Mouse (Mus musculus): ENCODE measurements at regions not wholly inside any gene's neighbourhood (a gene's known extent, or its start where the extent isn't known, plus 50 kb on each side); places are given as distances from the start of the nearest gene placed in this dataset.

DNA sequence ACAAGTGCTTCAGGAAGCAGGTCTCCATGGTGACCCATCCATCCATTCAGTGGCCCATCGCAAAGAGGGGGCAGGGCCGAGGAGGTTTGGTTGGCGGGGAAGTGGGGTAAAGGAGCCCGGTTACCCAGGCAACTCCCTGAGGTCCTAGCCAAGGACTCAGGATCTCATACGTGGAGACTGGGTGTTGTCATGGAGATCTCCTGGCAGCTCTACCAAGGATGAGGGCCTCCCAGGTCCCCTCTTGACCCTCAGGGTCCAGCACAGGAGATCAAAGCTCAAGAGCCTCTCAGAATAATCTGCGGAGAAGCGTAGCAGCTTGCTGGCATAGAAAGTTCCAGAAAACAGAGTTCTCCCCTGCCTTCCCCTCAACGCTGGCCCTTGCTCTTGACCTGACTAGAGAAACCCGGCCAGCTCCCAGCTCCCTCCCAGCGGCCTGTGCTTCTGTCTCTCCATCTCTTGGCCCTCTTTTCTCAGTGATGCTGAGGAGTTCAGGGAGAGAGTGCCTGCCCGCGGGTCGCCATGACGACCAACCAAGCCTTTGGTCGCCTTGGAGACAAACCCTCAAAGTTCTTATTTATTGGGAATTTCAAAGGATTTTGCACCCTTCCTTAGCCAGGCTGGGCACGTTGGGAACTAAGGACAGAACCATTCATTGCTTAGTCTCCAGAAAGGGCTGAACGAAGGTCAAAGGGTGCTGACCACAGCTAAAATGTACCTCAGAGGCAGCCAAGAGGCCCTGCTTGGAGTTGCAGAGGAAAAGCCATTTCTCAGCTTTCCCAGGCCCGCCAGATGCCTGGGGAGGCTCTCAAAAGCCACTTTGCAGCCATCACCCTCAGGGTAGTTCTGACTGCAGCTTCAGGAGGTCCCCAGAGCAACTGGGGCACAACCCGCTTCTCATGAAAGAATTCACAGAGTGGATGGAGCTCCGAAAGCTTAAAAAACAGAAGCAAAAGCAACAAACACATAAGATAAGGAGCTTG lies 60.0 kb downstream of the Ubiad1 start:
- peak; percentile 78 for DNase-seq (ENCODE audit: extremely low spot score)

- DNase-seq (ENCODE audit: extremely low spot score), result no peak
These were observed 64.0 kb downstream of the Ubiad1 start for GRCm38 (mm10) chr4:148380562-148380961.

DNA sequence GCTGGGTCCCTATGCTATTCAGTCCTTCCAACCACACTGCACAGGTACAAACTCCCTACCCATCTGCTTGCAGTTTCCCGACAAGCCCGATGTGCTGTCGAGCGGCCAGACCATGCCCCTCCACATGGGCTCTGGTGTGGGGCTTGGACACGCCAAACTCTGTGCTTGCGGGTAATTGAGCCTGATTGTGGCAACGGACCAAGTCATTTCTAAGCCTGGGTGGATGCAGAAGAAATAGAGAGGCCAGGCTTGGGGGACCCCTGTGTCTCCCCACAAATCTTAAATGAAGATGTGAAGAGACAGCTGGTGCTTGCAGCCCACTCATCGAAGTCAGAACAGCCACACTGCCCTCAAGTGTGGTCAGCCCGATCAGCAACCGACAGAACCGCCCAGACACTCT lies 66.1 kb downstream of the Ubiad1 start:
- no peak for DNase-seq (ENCODE audit: extremely low spot score)

DNA sequence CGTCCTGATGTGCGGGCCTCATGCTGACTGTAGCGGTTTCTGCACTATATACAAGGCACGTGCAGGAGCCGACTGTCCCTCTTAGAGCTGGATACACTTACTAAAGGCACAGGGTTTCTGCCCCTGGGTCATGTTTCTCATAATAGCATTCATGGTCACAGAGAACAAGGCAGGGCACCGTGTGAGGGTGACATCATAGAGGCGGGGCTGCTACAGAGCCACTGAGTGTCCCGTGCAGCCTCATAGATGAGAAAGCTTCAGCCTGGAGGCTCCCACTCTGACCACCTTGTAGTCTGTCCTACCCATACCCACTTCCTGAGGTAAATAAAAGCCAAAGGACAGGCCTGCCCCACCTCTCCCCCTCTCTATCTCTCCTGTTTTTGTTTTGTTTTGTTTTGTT lies 67.2 kb downstream of the Ubiad1 start:
- DNase-seq (ENCODE audit: extremely low spot score), result no peak

GRCm38 (mm10) chr4:148376439-148376838 lies 68.1 kb downstream of the Ubiad1 start:
- no peak for DNase-seq (ENCODE audit: extremely low spot score)

DNA sequence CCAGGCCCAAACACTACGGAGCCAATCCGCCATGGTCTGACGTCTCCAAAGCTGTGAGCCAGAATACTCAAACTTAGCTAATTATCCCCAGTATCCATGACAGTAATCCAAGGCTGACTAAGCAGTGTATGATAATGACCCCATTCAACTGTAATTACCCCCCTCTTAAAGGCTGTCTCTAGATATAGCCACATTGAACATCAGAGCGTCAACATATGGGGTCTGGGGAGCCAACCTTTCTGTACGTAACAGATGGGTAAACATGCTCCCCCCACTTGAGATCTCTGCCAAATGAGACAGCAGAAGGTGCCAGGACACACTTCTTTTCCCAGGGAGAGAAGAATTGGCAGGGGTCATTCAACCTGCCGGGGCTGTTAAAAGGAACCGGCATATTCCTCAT lies 73.1 kb downstream of the Ubiad1 start:
- DNase-seq (ENCODE audit: extremely low spot score), result no peak

DNA sequence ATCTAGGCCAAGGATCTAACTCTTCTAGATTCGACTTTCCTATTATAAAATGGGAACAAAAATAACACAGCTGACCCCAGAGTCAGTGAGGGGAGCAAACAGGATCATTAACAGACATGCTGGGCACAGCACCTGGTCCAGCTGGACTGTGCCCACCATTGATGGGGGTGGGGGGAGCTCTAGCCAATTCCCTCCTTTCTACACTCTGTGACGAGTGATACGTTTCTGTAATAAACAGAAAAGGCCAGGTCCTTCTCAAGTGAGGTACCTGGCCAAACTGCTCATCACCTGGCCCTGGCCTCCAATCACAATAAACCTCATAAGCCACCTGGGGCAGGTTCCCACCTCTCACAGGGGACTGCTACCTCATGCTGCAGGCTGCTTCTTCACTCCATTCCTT lies 76.9 kb downstream of the Ubiad1 start:
- DNase-seq (ENCODE audit: extremely low spot score), result no peak

DNA sequence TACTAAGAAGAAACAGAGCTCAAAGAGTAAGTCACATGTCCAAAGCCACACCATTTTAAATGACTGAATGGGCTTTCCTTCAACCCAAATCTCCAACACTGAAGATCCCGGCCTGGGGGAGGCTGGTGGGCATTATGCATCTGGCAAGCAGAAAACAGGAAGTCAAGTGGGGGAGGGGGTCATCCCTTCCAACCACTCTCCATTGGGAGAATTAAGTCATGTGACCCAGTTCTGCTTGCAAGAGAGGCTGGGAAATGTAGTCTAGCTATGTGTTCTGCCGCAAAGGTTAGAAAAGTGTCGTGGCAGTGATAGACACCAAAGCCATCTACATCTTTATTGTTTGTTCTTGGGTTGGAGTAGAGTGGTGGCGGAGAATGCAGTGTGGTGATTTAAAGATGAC lies 78.0 kb upstream of the Disp3 start:
- no peak for DNase-seq (ENCODE audit: extremely low spot score)

DNA sequence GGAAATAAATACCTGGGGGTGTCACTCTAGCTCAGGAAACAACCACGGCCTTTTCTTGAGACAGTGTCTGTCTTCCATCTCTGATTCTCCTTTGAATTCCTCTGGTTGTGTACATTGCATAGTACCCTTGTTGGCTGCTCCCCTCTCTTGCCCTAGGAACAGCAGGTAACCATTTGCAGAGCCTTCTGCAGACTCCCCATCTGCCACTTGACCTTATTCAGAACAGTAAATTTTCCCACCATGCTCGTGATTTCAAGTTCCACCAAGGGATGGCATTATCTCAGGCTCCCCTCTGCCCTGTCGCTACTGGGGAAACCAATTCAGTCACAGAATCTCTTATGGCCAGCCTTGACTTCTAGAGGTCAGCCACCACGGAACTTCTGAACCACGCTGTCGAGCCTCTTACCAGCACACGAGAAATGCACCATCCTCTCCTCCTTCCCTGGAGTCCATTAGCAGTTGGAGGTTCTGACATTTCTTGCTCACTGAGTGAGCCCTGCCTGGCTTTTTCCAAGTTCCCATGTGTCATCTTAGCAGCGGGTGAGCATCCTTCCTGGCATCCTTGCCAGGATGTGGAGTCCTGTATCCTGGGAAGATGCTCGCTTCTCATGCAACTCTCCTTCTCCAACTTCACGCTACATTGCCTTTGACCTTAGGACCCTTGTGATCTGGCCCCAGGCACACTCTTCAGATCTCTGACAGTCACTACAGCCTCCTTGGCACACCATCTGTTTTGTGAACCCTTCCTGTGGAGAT lies 75.8 kb upstream of the Disp3 start:
- no peak for DNase-seq (ENCODE audit: extremely low spot score)

DNA sequence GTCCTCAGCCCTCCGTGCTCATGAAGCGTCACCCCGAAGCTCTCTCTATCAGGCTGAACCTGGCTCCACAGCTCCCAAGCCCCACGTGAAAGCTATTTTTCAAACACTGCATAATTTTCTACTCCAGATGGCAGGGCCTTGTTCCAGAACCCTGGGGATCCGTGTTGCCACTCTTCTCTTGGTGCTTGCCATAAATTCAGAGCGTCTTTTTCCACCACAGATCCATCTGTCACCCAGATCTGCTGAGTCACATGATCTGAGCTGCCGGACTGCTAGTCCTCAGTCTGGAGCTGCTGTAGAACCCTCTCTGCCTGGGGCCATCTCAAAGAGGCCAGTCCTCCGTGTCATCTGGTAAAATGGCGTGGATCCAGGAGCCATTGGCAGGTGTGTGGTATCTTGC lies 73.2 kb upstream of the Disp3 start:
- DNase-seq (ENCODE audit: extremely low spot score), result no peak

- DNase-seq (ENCODE audit: extremely low spot score), result no peak
These were observed 70.6 kb upstream of the Disp3 start for GRCm38 (mm10) chr4:148358336-148358735.

GRCm38 (mm10) chr4:148357221-148357621 lies 69.5 kb upstream of the Disp3 start:
- no peak for DNase-seq (ENCODE audit: extremely low spot score)

DNA sequence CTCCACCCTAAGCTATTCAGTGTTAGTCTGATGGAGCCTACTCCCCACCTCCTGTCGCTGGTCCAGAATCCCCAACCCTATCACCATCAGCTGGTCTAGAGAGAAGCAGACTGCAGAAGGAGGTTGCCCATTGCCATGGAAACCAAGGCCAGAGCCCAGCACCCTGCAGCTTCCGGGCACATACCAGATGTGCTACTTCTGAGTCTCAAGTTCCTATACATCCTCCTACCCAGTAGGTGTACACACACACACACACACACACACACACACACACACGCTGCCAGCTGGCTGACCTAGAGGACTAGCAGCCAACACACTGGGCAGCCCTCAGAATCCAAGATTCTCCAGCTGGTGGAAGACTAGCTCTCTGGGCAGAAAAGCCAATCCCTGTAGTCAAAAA lies 68.9 kb upstream of the Disp3 start:
- no peak for DNase-seq (ENCODE audit: extremely low spot score)

- no peak for DNase-seq (ENCODE audit: extremely low spot score)
These were observed 66.2 kb upstream of the Disp3 start for GRCm38 (mm10) chr4:148353969-148354368.

- DNase-seq (ENCODE audit: extremely low spot score), result no peak
These were observed 64.9 kb upstream of the Disp3 start for GRCm38 (mm10) chr4:148352690-148353089.

GRCm38 (mm10) chr4:148341531-148342157 lies 53.9 kb upstream of the Disp3 start:
- DNase-seq (ENCODE audit: extremely low spot score), result no peak

- no peak for DNase-seq (ENCODE audit: extremely low spot score)
These were observed 52.6 kb upstream of the Disp3 start for GRCm38 (mm10) chr4:148340342-148340741.

DNA sequence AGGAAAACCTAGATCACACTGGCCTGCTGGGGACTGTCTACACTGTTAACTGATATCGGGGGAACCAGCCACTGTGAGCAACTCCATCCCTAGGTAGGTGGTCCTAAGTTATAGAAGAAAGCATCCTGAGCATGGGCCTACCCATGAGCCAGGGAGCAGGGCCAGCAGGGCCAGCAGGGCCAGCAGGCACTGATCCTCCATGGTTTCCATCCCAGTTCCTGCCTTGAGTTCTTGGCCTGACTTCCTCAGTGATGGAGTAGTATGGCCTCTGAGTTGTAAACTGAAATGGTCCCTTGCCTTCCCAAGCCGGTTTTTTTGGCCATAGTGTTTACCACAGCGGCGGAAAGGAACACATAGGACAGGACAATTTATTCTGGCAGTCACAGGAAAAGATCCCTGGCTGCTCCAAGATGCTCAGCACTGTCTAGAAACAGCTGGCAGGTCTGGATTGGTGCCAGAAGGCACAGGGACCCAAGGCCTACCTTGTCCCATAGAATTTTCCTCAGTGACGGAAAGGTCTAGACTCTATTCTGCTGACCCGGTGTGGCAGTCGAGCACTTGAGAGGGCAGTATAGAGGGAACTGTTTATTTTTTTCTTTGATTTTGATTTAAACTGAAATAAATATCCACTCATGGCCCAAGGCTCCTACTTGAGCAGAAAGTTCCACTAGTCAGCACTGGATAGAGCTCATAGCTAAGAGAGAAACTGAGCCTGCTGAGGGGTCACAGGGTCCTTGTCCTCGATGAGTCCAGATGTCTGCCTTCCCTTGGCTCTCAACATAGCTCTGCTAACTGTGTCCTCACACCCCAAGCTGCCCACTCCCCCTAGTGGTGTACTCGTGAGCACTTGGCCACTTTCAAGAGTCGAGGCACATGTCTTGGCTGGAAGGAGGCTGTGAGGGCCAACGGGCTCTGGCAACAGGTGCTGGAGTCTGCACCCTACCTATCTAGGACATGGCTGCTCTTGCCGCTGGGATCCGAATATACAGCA lies 50.4 kb upstream of the Disp3 start:
- peak; percentile 33 for DNase-seq (ENCODE audit: extremely low spot score)
